Mouse (Mus musculus): ENCODE data around the gene Hoxc11. TPM values are rescaled to one million over a fixed set of nuclear protein-coding genes. Genes with fewer than 3 reads are reported as not detected.

Hoxc11 gene
- total RNA-seq, 4 experiments from 2014 or later, result 6.0 to 8.8 (median 7.6) TPM

DNA sequence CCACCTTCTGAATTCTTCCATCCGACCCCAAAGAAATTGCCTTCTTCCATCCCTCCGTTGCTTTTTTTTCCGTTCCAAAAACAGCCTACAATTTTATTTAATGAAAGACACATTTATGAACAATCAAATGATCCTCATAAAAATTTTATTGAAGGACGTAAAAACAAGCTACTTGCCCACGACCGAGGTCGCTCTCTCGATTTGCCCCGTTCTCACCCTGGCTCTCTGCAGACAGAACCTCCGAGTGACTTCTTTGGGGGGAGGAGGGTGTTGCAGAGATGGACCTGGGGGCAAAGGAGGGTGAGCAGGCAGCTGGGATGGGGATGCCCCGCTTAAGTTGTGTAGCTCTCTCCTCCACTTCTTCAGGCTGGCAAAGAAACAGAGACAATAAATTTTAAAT lies 26.1 kb downstream of the Hoxc11 start:
- DNase-seq (ENCODE audit: low spot score in 2 of 2), result no peak

DNA sequence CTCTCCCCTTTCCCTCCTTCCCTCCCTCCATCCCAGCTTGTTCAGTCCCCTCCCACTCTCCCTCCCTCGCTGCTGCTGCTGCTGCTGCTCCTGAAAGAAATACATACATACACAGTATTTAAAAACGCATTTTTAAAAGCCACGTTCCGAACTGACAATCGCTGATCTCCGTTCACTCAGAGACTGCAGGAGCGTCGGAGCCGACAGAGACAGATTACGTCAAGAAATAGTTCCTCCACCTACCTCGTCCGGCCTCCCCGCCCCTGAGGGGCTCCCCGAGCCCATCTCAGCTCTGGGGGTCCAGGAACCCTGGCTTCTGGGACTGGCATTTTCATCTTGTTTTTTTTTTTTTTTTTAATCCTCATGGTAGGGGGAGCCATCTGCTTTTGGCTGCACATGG lies 26.7 kb downstream of the Hoxc11 start:
- DNase-seq (ENCODE audit: low spot score in 2 of 2), result no peak

DNA sequence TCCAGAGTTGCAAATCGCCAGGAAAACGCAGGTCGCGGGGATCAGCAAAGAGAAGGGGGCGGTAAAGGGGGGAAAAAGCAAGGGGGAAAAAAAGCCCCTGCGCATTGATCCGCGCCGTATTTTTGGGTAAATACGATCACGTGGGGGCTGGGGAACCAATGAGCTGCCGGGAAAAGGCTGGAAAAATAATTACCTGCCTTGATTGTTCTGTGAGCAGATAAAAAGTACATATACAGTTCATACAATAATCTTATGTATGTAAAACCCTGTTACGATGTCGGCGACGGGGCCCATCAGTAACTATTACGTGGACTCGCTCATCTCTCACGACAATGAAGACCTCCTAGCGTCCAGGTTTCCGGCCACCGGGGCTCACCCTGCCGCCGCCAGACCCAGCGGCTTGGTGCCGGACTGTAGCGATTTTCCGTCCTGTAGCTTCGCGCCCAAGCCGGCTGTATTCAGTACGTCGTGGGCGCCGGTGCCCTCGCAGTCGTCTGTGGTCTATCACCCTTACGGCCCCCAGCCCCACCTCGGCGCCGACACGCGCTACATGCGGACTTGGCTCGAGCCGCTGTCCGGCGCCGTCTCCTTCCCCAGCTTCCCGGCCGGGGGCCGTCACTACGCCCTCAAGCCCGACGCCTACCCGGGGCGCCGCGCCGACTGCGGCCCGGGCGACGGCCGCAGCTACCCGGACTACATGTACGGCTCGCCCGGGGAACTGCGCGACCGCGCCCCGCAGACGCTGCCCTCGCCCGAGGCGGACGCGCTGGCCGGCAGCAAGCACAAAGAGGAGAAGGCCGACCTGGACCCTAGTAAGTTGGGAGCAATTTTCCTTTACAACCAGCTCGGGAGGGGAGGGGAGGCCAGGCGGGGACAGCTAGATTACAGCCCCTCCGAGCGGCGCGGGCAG lies 27.4 kb downstream of the Hoxc11 start:
- DNase-seq (ENCODE audit: low spot score in 2 of 2), result no peak

DNA sequence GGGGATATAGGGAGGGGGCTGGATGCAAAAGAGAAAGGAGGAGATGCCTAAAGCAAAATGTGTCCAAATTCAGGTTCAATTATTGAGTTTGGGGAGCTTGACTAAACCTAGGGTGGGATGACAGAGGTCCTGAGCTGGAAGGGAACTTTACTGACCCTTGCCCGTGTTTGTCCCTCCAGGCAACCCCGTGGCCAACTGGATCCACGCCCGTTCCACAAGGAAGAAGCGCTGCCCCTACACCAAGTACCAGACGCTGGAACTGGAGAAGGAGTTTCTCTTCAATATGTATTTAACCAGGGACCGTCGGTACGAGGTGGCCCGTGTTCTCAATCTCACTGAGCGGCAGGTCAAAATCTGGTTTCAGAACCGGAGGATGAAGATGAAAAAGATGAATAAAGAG lies 29.5 kb downstream of the Hoxc11 start:
- DNase-seq (ENCODE audit: low spot score in 2 of 2), result no peak

DNA sequence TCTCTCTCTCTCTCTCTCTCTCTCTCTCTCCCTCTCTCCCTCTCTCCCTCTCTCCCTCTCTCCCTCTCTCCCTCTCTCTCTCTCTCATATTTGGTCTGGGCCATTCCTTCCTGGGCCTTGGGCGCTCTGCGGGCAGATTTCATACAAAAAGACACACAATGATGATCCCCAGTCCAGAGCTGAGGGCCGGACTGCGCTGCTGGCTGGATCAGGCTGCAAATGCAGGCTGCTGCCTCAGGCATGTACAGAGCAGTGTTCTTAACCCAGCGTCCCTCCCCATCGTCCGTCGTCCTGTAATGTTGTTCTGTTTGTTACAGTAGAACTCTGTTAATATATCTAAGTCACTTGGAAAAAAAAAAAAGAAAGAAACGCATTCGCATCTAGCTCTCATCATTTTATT lies 30.3 kb downstream of the Hoxc11 start:
- no peak for DNase-seq (ENCODE audit: low spot score in 2 of 2)

DNA sequence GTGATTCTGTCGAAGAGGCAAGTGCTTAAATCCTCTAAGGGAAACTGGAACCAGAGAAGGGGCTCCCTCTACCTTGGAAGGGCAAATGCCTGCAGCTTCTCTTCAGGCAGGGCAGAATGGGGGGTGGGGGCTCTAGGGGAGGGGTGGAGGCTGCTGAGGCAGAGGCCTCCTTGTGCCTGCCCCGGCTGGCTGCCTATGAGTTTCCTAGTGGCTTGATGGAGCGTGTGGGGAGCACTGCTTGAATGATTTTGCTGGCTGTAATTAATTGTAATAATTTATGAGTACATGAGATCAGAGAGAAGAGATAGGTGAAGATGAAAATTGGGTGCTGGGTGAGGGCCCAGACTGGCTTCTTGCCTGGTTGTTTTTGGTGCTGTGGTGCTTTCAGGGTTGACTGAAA lies 30.7 kb downstream of the Hoxc11 start:
- DNase-seq (ENCODE audit: low spot score in 2 of 2), result no peak

DNA sequence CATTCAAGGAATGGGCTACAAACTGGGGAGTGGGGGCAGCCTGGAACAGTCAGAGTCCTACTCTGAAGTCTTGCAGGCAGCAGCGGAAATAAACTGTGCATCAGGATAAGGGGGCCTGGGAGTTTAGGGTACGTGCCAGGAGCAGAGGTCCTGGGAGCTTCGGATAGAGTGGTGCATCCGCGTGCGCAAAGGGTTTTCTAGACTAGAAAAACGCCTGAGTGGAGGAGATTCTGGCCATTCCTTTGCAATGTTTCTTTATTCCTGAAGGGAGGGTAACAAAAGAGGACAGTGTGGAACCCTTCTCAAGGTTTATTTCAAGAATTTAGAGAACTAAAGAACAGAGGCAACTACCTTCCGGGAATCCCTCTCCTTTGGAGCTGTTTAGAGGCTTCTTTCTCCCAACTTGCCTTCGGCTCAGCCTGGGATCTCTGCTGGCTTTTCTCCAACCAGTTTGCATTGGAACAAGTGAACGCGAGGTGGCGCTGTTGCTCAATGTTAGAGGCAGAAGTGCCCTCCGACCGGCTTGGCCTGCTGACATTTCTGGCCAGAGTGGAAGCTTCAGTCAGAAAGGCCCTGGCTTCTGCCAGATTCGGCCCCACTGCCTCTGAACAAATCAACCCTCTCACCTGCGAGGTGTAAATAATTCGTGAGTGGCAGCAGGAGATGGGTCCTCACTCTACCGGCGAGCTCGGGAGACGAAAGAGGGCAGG lies 33.1 kb downstream of the Hoxc11 start:
- DNase-seq (ENCODE audit: low spot score in 2 of 2), result peak; percentile 90 to 93

DNA sequence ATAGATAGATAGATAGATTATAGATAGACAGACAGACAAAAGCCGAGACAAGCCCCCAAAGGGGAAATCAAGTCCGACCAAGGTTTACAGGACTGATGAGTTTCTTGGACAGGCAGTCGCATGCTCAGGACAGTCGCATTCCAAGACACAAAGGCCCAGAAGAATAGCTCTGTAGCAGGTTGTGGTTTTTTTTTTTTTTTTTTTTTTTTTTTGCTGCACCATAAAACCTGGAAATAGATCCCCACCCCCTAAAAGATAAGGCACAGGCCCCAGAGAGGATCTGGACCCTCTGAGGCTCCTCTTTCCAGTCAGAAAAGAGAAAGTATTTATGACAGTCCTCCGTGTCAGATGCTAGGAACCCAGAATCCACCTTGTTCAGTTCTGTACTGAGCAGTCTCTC lies 33.9 kb downstream of the Hoxc11 start:
- no peak for DNase-seq (ENCODE audit: low spot score in 2 of 2)

DNA sequence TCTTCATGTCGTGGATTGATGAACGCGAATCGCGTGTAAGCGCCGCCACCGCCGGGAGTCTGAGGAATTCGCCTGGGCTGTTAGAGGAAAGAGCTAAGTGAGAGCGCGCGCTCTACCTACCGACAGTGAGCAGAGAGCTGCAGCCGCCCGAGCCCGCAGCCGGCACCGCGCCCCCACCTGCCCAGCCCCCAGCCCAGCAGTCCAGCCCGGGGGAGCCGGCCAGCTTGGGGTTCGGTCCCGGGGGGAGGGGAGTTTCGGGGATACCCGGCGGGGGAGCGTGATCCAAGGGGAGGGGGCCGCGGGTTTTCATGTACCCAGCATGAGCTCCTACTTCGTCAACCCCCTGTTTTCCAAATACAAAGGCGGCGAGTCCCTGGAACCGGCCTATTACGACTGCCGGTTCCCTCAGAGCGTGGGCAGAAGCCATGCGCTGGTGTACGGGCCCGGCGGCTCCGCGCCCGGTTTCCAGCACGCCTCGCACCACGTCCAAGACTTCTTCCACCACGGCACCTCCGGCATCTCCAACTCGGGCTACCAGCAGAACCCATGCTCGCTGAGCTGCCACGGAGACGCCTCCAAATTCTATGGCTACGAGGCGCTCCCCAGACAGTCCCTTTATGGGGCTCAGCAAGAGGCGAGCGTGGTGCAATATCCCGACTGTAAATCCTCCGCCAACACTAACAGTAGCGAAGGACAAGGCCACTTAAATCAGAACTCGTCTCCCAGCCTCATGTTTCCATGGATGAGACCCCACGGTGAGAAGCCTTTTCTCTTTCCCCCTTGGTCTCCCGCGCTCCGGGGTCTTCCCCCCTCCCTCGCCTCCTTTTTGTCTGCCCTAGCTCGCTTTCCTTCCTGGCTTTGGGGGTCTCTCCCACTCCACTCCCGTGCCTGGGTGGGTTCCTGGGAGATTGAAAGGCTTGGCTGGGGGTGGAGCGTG lies 36.5 kb downstream of the Hoxc11 start, which contains the start of gene Hoxc8:
Gene Hoxc8 (plus strand): TSS at position 147 of the 937 bp plus-strand sequence.
- no peak for DNase-seq (ENCODE audit: low spot score in 2 of 2)

DNA sequence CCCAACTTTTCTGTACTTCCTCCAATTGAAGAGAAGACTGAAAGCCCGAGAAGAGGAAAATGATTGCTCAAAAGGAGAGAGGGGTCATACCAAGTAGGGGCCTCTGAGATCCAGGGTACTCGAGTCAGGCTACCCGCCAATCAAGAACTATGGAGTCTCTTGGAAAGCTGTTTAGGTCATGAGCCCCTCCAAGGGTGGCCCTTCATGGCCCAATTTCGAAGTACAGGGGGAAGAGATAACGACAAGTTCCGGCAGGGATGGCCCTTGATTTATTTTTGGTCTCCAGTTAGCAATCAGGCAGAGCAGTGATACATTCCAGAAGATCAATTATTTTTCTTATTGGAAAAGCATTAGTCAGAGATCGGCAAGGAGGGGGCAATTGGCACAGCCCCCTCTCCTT lies 37.6 kb downstream of the Hoxc11 start:
- no peak for DNase-seq (ENCODE audit: low spot score in 2 of 2)

DNA sequence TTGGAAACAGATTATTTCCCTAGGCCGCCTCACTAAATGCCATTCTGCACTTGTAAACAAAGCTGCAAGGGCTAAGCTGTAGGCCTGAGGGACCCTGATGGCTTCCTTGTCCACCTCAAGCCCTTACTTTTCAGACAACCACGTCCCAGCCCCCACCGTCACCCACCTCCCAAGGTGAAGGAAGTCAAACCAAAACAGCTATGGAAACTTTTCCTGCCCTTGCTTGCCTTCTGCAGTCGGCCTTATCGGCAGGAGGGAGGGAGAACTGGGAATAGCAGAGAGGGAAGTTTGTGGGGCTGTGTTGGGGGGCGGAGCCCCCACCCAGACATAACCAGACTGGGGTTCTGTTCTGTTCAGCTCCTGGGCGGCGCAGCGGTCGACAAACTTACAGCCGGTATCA lies 38.0 kb downstream of the Hoxc11 start:
- no peak for DNase-seq (ENCODE audit: low spot score in 2 of 2)

DNA sequence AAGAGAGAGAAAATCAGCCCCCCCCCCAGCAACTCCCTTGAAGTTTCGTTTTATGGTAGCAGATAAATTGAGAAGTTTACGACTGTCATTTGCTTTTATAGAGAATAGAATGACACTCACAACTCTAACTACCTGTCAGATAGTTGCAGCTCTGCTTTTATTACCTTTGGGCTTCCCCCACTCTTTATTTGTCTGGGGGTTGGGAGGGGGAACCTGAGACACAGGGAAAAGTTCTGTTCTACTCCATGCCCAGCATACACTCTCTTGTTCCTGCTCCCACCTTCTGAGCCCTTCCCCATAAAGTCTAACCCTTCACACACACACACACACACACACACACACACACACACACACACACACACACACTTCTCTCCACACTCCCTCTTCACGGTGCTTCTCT lies 38.6 kb downstream of the Hoxc11 start:
- DNase-seq (ENCODE audit: low spot score in 2 of 2), result no peak

DNA sequence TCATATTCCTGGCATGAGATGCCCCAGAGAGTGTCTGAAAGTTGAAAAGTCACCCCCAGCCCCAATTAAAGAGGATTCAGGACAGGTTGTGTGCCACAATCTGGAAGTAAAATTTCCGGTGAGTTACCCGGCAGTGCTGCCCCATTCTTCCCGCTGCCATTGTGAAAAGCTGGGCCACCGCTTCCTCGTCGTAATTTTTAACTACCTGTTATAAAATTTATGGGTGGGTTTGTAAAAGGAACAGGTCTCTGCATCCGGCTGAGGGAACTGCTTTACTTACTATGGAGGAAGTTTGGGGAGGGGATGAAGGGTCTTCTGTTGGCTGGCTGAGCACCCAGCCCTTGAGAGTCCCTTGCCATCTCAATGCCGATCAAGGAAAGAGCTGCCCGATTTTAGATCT lies 42.3 kb downstream of the Hoxc11 start:
- DNase-seq (ENCODE audit: low spot score in 2 of 2), result no peak

DNA sequence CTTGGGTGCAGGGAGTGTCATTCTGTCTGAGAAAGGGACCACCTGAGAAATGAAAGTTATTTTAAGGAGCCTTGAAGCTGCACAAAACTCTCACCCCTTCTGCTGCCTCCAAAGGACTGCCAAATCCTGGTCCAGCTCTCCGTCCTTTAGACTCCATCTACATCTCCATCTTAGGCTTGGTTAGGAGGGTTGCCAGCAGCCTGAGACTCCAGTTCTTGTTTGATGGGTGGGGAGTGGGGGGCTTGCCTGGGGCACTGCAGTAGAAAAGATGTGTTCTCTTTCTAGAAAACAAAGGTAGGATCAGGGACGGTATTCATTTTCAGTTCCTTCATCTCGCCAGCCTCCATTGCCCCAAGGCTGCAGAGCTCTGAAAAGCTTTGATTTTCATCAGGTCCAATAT lies 43.2 kb downstream of the Hoxc11 start:
- no peak for DNase-seq (ENCODE audit: low spot score in 2 of 2)

DNA sequence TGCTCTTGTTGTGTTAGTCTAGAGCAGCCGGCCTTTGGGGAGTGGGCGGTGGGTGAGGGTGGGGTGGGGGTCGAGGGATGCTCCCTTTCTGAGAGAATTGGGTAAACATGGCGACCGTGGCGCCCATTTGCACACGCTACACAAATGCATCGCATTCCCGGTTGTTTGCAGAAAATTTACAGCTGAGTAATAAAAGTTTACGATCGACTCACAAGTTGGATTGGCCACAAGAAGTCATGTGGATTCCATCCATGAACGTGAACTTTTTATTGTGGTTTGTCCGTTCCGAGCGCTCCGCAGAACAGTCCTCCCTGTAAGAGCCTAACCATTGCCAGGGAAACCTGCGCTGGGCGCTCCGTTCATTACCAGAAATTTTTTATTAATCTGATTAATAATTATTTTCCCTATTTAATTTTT lies 43.7 kb downstream of the Hoxc11 start, which contains the start of gene Hoxc6:
Gene Hoxc6 (plus strand): TSS at position 319 of the 417 bp plus-strand sequence.
- DNase-seq (ENCODE audit: low spot score in 2 of 2), result no peak

DNA sequence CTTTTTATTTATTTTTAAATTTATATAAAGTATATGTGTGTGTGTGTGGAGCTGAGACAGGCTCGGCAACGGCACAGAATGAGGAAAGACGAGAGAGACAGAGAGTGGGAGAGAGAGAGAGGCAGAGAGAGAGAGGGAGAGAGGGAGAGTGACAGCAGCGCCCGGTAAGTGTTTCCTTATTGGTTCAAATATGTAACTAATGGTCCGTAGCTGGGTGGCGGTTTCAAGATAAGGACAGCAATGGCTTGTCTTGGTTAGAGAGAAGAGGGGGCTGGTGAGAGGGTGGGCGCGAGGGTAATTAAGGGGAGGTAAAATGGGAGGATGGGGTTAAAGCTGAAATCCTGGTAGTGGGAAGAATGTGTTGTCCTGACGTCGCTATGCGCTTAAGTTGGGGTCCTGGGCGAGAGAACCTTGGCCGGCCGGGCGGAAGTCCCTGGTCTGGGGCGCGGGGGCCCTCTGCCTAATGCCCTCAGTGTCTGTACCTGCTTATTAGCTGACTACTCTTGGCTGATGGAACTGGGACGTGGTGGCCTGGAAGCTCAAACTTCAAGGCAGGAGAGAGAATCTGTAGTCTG lies 44.5 kb downstream of the Hoxc11 start:
- no peak for DNase-seq (ENCODE audit: low spot score in 2 of 2)

DNA sequence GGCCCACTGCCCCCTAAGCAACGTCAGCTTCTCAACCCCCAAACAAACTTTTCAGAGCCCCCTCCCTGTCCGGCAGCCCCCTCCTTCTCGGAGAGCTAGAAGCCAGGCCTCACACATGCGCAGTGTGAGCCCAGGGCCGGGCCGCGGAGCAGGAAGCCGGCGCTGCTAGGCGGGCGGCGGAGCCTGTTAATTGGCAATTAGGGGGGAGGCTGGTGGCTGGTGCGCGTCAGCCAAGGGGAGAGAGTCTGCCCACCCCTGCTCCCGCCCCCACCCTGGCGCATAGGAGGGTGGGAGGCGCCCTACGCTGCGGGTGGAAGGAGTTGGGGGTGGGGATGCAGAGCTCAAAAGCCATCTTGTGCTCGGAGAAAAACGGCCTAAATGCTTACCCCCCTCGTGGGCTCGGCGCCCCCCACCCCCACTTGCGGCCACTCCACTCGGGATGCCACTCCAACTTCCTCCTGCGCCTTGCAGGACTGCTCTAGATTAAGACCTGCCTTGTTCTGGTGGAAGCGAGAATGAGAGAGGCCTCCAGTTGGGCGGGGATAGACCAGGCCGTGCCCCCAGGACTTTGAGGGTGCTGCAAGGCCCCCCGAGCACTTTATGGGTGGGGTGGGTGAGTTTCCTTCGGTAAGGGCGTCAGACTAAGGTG lies 45.1 kb downstream of the Hoxc11 start:
- peak; percentile 85 to 91 for DNase-seq (ENCODE audit: low spot score in 2 of 2)

DNA sequence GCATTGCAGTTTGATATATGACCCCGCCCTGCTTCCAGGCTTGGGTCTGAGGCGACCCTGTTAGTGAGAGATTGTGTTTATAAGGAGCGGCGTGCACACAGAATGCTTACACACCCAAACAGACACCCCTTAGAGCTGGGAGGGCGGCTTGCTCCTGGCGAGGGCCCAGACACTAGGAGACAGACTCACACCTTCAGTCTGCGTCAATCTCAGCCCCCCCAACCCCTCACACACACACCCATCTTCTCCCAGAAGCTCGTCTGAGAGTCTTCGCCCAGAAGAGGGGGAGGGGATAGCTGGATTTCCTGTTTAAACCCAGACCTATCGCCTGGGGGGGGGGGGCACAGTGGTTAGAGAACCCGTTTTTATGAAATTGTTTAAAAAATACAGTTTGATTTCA lies 45.7 kb downstream of the Hoxc11 start:
- DNase-seq (ENCODE audit: low spot score in 2 of 2), result no peak

DNA sequence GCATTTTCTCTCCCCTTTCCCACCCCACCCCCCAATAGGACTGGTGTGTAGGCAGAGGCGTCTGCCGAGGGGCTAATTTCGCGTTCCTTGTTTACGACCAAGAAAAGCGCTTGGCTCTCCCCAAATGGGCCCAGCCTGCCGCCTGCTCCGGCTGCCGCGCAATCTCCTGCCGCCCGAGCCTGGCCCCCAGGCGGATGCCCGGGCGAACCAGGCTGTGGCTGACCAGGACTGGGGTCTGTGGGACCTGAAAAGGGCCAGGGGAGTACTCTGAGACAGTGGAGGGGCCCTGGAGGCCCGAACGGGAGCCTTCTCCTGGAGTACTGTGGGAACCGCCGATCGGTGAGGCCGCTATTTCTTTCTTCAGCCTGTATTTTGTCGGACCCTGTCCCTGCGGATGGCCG lies 46.3 kb downstream of the Hoxc11 start:
- no peak for DNase-seq (ENCODE audit: low spot score in 2 of 2)

DNA sequence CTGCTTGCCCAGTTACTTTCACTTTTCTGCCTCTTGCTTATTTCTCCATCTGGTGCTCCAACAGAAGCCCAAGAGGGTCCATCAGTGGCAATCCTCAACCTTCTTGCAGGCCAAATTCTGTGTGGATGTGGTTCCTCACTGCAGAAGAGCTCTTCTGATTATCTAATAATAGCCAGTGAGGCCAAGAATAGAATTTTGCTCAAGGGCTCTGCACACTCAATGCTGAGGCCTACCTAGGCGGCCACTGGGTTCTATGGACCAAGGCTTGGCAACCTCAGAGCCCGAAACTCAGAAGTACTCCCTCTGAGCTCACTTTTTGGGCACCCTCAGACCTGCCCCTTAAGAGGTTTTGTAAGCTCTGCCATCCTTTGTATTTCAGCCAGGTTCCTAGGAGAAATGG lies 47.1 kb downstream of the Hoxc11 start:
- no peak for DNase-seq (ENCODE audit: low spot score in 2 of 2)

DNA sequence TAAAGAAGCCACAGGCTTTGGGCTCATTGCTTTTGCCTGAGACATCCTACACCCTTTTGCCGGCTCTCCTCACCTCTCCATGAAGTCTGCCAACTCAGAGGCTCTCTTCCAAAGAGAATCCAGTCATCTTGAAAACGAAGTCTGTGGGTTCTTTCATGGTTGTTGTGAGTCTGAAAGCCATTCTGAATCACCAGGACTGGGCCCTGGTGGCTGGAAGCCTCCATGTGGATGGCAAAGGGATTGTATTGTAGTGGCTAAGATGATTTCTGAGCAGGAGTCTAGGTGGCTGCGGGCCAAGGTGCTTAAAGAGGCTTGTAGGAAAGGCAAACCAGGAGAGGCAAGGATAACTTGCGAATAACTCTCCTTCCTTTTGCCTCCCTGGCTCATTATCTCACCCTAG lies 47.9 kb downstream of the Hoxc11 start:
- no peak for DNase-seq (ENCODE audit: low spot score in 2 of 2)

All from gastrocnemius, adult 8-10 months (tissue).